Mouse (Mus musculus): ENCODE data around the gene Birc5. TPM values are rescaled to one million over a fixed set of nuclear protein-coding genes. Genes with fewer than 3 reads are reported as not detected.
A peak's percentile ranks its signal among the peaks of the same experiment; 100 is the strongest.

The Birc5 gene
- not detected for total RNA-seq (2021)
- long read RNA-seq, experiment 1, result 0 reads
- long read RNA-seq, experiment 2, result 0 reads

- DNase-seq (ENCODE audit: low spot score), result peak; percentile 94
Observed at GRCm38 (mm10) chr11:117848985-117849671, at the start of gene Birc5. Gene Birc5 (plus strand): TSS chr11:117849251.

DNA sequence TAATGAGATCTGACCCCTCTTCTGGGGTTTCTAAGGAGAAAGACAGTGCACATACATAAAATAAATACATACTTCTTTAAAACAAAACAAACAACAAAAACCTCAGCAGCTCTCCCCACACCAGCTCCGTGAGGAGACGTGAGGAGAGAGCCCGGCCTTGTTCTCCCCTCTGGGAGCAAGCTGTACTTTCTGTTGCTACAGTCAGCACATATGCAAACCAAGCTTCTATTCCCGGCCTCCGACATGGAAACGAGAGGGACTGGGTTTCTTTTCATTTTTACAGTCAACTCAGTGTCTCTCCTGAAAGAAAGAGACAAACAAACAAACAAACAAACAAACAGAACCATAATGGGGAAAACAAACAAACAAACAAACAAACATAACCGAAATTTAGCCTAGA, 49.0 kb upstream of the Birc5 start:
- no peak for DNase-seq (ENCODE audit: low spot score)

GRCm38 (mm10) chr11:117801650-117802049, 47.4 kb upstream of the Birc5 start:
- peak; percentile 47 for DNase-seq (ENCODE audit: low spot score)

DNA sequence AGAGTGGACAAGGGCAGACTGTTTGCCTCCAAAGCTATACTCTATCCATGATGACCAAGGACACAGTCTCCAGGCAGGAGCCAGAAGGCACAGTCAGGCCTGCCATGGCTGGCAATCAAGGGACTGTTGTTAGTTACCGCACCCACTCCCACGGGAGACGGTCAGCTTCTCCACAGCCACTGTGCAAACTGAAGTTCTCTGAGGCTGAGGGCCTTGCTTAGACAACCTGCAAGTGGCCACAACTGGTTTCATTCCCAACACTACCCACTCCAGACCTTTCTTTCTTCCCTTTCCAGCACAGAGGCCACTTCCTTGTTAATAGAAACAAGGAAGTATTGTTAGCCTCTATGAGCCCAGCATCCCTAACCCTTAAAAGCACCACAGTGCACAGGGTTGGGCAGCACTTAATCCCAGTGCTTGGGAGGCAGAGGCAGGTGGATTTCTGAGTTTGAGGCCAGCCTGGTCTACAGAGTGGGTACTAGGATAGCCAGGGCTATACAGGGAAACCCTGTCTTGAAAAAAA, 45.8 kb upstream of the Birc5 start:
- DNase-seq (ENCODE audit: low spot score), result no peak

DNA sequence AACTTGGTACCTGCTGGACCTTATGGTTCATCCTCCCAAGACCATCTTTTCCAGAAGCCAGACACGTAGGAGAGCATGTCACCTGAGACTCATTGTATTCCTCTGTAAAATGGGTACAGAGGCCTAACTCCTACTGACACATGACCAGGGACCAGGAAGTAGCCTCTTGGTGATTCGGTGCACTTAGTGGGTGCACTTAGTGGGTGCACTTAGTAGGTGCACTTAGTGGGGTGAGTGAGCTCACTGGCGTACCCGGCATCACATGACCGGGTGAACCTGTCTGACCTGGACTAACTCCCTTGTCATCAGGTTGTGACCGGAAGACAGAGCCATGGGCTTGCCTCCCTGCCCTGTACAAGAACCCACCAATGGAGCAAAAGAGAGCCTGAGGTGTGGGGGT, 42.3 kb upstream of the Birc5 start:
- DNase-seq (ENCODE audit: low spot score), result no peak

DNA sequence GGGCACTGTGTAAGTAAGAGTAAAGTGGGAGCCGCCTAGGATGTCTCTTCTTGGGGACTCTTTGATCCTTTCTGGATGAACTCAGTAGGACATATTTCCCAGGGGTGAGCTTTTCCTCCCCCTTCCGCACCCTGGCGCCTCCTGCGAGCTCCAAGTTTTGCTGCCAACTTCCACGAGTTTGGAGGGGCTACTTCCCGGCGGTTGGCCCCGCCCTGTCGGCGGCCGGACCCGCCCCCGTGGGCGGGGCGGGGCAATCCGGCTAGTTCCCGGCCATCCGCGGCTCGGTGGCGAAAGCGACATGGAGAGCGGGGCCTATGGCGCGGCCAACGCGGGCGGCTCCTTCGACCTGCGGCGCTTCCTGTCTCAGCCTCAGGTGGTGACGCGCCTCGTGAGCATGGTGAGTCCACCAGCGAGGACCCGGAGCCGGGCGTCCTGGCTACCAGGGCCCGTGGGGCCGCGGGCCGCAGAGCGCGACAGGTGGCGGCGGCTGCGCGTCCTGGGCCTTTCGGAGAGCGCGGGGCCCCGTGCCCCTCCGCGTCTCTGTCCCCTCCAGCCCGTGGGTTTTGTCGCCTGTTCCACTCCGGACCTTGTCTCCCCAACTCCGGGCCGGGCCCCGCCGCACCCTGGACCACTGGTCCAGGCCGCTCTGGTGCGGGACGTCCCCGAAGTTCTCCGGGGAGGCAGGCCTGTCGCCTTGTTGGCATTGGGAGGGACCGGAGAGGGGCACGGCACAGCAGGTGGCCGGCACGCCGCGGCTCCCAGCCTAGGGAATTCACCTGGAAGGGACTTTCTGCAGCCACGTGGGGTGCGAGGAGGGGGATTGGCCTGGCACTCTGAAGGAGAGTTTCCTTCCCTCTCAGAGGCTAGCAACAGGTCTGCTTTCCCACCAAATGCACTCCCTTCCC, 39.4 kb upstream of the Birc5 start, which contains the start of the genes Gm20708 and Syngr2:
Gene Gm20708 (plus strand): TSS at position 262 of the 905 bp plus-strand sequence.
Gene Syngr2 (plus strand): TSS at position 262 of the 905 bp plus-strand sequence.
- DNase-seq (ENCODE audit: low spot score), result peak; percentile 72

DNA sequence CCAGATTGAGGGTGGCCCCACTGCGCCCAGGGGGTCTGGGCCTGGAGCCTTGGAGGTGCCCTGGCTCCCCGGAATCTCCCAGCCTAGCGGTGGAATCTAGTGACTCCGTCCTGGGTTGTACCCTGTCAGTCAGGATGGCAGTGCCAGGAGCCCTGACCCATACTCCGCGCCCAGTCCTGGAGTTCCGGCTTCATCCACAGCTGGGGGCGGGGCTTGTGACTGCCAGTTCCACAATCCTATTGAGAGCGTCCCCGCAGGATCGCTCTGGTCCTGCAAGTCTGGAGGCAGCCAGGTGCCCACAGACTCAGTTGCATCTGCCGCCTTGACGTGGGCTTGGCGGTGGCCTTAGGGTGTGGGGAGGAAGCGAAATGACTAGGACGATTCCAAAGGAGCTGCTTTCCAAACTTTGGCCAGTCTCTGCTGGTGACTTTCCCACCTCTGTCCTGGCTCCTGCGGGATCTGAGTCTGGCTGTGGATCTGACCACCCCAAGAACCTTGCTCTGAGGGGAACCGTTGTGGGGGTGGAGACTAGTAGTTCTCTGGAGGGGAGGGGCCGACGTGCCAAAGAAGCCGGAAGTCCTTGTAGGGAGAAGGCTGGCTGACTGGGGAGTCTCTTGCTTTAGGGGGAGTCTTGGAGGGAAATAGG, 38.5 kb upstream of the Birc5 start:
- DNase-seq (ENCODE audit: low spot score), result peak; percentile 89

DNA sequence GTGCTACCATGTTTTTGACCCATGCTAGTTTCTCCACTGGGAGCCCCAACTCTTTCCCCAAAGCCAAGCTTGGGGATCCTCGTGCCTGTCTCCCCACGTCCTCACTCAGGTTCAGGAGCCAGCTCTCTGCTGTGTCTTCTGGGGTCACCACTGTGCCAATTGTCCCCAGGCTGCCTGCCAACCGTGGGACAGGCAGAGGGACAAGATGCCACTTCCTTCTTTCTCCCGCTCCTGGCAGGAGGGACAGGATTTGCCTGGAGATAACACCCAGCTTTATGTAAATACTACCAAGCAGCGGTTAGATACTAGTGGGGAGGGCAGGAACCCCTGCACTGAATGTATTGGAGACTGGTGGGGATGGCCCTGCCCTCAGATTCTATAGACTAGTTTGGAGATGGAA, 35.2 kb upstream of the Birc5 start:
- DNase-seq (ENCODE audit: low spot score), result no peak

DNA sequence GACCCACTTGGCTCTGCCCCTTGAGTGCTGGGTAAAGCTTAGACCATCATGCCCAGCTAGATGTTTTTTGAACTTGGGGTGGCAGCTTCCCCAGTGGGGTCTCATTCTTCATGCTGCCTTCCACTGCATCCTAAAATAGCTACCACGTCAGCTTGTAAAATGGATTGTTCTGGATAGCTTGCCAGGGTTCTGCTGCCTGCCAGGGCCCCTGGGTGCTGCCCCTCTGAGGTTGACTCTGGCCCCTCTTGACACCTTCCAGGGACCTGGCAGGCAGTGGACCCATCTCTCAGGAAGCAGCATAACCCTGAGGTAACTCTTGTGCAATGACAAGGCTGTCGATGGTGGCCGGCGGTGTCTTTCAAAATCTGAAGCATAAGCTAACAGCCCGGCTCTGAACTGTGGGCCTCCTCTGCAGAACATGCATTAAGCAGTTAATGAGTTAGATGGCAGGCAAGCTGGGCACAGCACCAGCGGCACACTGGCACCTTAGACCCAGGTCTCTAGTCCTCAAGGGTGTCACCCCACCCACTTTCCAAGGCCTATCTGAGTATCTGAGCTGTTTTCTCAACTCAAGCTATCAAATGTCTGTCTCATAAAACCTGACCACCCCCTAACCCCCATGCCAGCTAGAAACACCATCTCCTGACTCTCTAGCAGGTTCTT, 34.2 kb upstream of the Birc5 start:
- no peak for DNase-seq (ENCODE audit: low spot score)

DNA sequence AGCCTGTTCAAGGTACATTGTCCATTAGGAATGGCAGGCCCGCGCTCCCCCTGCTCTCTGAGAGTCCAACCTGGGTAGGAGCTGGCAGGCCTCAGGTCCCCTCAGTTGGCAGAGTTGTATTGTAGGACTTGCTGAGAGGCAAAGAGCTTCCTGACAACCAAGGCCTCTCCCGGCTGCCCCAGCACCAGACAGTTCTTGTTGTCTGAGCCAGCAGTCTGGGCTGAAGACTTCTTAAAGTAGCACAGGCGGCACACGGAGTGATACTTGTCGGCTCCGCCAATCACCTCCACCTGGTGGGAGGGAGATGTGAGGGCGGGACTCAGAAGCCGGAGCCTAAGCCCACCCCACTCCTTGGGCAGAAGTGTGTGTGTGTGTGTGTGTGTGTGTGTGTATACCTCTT, 33.2 kb upstream of the Birc5 start:
- DNase-seq (ENCODE audit: low spot score), result peak; percentile 51

GRCm38 (mm10) chr11:117816389-117816996, 32.6 kb upstream of the Birc5 start:
- DNase-seq (ENCODE audit: low spot score), result no peak

DNA sequence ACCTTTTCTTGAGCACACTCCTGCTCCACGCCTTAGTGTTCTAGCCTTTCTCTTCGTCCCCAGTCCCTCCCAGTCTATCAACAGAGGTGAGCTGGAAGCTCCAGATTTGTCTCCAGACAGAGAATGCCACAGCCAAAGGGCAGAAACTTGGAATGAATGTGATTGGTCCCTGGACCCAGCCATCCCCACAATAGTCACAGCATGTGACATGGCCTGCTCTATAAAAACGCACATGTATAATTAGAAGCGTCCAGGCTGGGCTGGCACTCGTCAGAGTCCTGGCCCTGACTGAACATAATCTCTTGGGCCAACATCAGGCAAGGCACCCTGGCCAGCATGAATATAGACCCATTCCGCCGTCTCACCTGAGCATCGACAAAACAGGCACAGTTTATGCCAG, 30.0 kb upstream of the Birc5 start:
- peak; percentile 84 for DNase-seq (ENCODE audit: low spot score)

DNA sequence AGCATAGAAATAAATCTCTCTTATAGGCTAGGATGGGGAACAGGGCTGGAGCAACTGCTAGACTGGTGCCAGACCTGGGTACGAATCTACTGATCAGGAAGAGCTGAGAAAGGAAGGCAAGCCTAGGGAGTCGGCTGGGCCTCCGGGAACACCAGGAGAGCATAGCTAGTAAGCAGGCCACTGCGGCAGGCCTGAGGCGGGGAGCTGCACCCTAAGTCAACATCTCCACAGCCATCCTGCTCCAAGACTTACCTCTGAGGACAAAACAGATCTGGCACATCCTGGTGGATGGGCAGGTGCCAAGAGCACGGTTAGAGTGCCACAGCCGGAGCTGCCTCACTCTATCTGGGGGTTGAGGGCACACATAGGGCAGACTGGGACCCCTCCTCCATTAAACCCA, 28.9 kb upstream of the Birc5 start:
- DNase-seq (ENCODE audit: low spot score), result no peak

GRCm38 (mm10) chr11:117821868-117822267, 27.2 kb upstream of the Birc5 start:
- DNase-seq (ENCODE audit: low spot score), result no peak

- no peak for DNase-seq (ENCODE audit: low spot score)
Observed at GRCm38 (mm10) chr11:117822728-117823241, 26.3 kb upstream of the Birc5 start.

DNA sequence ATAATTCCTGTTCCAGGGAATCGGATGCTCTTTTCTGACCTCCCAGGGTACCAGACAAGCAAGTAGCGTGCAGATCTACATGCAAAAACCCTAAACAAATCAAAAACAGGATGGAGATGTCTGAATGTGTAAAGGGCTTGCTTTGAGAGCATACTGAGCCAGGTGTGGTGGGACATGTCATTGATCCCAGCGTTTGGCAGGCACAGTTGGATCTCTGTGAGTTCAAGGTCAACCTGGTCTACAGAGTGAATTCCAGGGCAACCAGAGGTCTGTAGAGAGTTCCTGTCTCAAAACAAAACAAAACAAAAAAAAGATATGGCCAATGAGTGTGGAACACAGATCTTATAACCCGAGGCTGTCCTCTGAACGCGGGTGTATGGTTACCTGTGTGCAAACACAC, 25.6 kb upstream of the Birc5 start:
- DNase-seq (ENCODE audit: low spot score), result no peak

GRCm38 (mm10) chr11:117824060-117824969, 24.7 kb upstream of the Birc5 start:
- DNase-seq (ENCODE audit: low spot score), result peak; percentile 87

GRCm38 (mm10) chr11:117825333-117826101, 23.5 kb upstream of the Birc5 start, which contains the start of the genes Afmid and Tk1:
Gene Afmid (plus strand): TSS chr11:117825924.
Gene Tk1 (minus strand): TSS chr11:117826092.
- peak; percentile 52 for DNase-seq (ENCODE audit: low spot score)
